Mouse (Mus musculus) embryonic fibroblast, embryonic 13.5 days (primary cell): ENCODE data around the gene Epb41l5. TPM values are rescaled to one million over a fixed set of nuclear protein-coding genes. Genes with fewer than 3 reads are reported as not detected.
A peak's percentile ranks its signal among the peaks of the same experiment; 100 is the strongest.

Source experiments
- H3K27ac ChIP-seq: 2 replicates; pipeline ENCODE4 v1.5.1; 2012; ENCODE audit warnings: low read length, control low read depth, inconsistent platforms; ENCODE audit not compliant: insufficient read depth
- H3K4me1 ChIP-seq: 2 replicates; pipeline ENCODE4 v1.6.1; 2011; ENCODE audit warnings: low read length; ENCODE audit not compliant: control insufficient read depth, insufficient read depth
- H3K4me3 ChIP-seq: 2 replicates; pipeline ENCODE4 v1.5.1; 2011; ENCODE audit warnings: mild to moderate bottlenecking, control low read depth, low read length; ENCODE audit not compliant: insufficient read depth
- CTCF ChIP-seq: IDR thresholded peaks from 2 replicates; pipeline ENCODE4 v1.5.1; 2011; ENCODE audit warnings: mild to moderate bottlenecking, control low read depth, low read length, moderate library complexity, borderline replicate concordance; ENCODE audit not compliant: insufficient read depth
- POLR2A ChIP-seq: IDR thresholded peaks from 2 replicates; pipeline ENCODE4 v1.6.1; 2011; ENCODE audit warnings: low read depth, mild to moderate bottlenecking, control low read depth, low read length, moderate library complexity
- polyA plus RNA-seq: library from polyadenylated mRNA; stranded (reverse); fragments of >200 nt; gene quantifications from 2 replicates; pipeline ENCODE4 v1.2.4, GENCODE M21; 2011; ENCODE audit warnings: low read depth; ENCODE audit not compliant: missing spikeins, insufficient read length

Epb41l5 gene
- polyA plus RNA-seq: 2.7 and 2.8 TPM in 2 replicates

- peak; percentile 23; the same call in 1 of the 2 replicates for TF ChIP-seq POLR2A
- no peak for TF ChIP-seq CTCF
- no peaks in the 10 kb centered on the region for H3K4me1 ChIP-seq
- H3K27ac ChIP-seq: no peak within 1 kb of the TSS
- peak within 1 kb of the TSS; percentile 89 for H3K4me3 ChIP-seq
These were observed at the start of gene Epb41l5 for GRCm38 (mm10) chr1:119648205-119649111. TSS of gene Epb41l5 (minus strand) at chr1:119649000.

GRCm38 (mm10) chr1:119696860-119697259 is 48.1 kb upstream of the Epb41l5 start:
- Histone ChIP-seq H3K4me3 (no peak overlapping the region), H3K4me1 (no peaks in the 10 kb centered on the region), H3K27ac (no peak overlapping the region)
- no peak for TF ChIP-seq CTCF
- TF ChIP-seq POLR2A: no peak

- Histone ChIP-seq H3K4me3 (no peak overlapping the region), H3K4me1 (no peaks in the 10 kb centered on the region), H3K27ac (no peak overlapping the region)
- TF ChIP-seq CTCF (no peak), POLR2A (no peak)
These were observed 37.2 kb upstream of the Epb41l5 start for GRCm38 (mm10) chr1:119685773-119686558.

- TF ChIP-seq CTCF (no peak), POLR2A (no peak)
- no peak overlapping the region for H3K4me3 ChIP-seq
- no peak overlapping the region for H3K27ac ChIP-seq
- no peaks in the 10 kb centered on the region for H3K4me1 ChIP-seq
These were observed 32.9 kb upstream of the Epb41l5 start for GRCm38 (mm10) chr1:119681663-119682213.

GRCm38 (mm10) chr1:119674984-119675383 is 26.2 kb upstream of the Epb41l5 start:
- H3K4me1 ChIP-seq: no peaks in the 10 kb centered on the region
- no peak overlapping the region for H3K27ac ChIP-seq
- H3K4me3 ChIP-seq: no peak overlapping the region
- no peak for TF ChIP-seq CTCF
- no peak for TF ChIP-seq POLR2A

- Histone ChIP-seq H3K27ac (no peak overlapping the region), H3K4me3 (no peak overlapping the region), H3K4me1 (no peaks in the 10 kb centered on the region)
- TF ChIP-seq CTCF (no peak), POLR2A (no peak)
These were observed 18.1 kb upstream of the Epb41l5 start for GRCm38 (mm10) chr1:119666904-119667303.

GRCm38 (mm10) chr1:119654307-119654706 is 5.5 kb upstream of the Epb41l5 start:
- H3K4me3 ChIP-seq: no peak overlapping the region
- H3K4me1 ChIP-seq: no peaks in the 10 kb centered on the region
- TF ChIP-seq CTCF (no peak), POLR2A (no peak)
- no peak overlapping the region for H3K27ac ChIP-seq

- no peak for TF ChIP-seq POLR2A
- TF ChIP-seq CTCF: no peak
- no peaks in the 10 kb centered on the region for H3K4me1 ChIP-seq
- no peak overlapping the region for H3K4me3 ChIP-seq
- H3K27ac ChIP-seq: no peak overlapping the region
These were observed 1.6 kb upstream of the Epb41l5 start for GRCm38 (mm10) chr1:119650386-119650785.

- TF ChIP-seq POLR2A (no peak), CTCF (no peak)
- no peak overlapping the region for H3K4me3 ChIP-seq
- H3K27ac ChIP-seq: no peak overlapping the region
- H3K4me1 ChIP-seq: no peaks in the 10 kb centered on the region
These were observed 827 bp upstream of the Epb41l5 start for GRCm38 (mm10) chr1:119649627-119650026.
